Mouse (Mus musculus): Measurements from ENCODE around the gene Arl6ip5.

Gene Arl6ip5

GRCm38 (mm10) chr6:97273777-97274176 lies 63.3 kb downstream of the Arl6ip5 start:
- no peak for DNase-seq

GRCm38 (mm10) chr6:97275760-97276159 lies 65.3 kb downstream of the Arl6ip5 start:
- DNase-seq: no peak

DNA sequence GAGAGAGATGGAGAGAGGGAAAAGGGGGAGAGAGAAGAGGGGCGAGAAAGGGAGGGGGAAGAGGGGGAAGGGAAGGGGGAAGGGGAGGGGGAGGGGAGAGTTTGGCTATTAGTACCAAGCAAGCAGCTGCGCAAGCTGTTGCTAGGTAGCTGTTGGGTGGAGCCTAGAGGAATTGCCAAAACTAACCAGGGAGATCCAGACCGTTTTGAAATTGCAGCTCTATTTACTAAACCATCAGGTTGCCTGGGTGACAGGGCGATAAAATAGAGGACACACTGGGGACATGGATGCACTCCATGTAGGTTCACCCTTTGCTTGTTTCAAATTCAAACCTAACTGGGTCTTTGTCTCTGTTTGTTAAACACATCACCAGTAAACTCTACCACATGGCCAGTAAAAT lies 65.9 kb downstream of the Arl6ip5 start:
- no peak for DNase-seq

GRCm38 (mm10) chr6:97276890-97277497 lies 66.5 kb downstream of the Arl6ip5 start:
- DNase-seq: no peak

DNA sequence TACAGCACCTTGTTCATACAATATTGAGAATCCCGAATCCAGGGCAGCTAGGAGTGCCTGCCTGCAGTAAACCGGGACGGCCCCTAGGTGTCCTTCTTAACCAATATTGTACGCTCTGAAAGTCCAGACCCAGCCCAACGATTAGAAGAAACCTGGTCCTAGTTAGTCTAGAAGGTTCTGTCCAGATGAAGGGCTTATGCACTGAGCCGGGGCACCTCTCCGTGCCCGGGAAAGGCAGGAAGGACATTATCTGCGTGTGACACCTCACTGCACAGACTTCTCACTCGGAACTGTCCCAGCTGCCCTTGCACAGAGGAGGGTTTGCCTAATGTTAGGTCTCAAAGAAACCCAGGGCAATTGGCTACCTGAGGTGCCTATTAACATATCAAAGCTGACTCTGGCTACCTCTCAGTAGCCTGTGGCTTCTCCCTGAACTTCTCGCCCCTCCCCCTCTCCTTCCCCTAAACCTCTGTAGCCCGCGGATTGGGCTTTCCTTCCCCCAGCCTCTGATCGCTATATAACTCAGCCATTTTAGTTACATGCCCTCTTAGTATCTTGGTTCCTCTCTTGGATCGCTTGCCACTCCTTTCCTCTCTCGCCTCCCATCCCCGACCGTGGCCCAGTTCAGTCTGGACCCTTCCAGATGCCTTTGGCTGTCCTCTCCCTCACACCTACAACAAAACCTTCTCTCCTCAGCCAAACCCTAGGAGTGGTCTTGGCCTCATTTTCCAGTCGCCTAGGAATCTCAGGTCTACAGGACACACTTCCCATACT lies 67.7 kb downstream of the Arl6ip5 start:
- DNase-seq: peak; percentile 84

DNA sequence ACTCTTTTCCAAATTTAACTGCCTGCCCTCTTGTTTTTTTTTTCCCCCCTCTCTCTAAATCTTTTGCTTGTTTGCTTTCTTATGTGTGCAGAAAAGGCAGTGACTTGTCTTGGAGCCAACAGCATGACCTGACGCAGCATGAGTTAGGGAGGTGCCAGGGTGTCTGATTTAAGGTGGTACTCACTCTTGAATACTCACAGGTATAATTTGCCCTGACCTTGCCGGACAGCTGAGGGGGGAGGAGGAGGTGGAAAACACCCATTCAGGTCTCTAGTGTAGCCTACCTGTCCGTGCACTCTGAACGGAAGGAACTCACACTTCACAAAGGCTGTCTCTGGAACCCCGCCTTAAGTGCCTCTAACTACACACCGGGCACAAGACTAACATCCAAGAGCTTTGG lies 68.4 kb downstream of the Arl6ip5 start:
- DNase-seq: peak; percentile 48
